Mouse (Mus musculus) testis, postnatal 14 days (tissue): ENCODE results near the gene Etv1.
A peak's percentile ranks its signal among the peaks of the same experiment; 100 is the strongest.

Experiments used
- DNase-seq: peaks from one replicate; pipeline ENCODE4 v3.0.0; 2021; ENCODE audit warnings: low spot score

Etv1 gene

DNA sequence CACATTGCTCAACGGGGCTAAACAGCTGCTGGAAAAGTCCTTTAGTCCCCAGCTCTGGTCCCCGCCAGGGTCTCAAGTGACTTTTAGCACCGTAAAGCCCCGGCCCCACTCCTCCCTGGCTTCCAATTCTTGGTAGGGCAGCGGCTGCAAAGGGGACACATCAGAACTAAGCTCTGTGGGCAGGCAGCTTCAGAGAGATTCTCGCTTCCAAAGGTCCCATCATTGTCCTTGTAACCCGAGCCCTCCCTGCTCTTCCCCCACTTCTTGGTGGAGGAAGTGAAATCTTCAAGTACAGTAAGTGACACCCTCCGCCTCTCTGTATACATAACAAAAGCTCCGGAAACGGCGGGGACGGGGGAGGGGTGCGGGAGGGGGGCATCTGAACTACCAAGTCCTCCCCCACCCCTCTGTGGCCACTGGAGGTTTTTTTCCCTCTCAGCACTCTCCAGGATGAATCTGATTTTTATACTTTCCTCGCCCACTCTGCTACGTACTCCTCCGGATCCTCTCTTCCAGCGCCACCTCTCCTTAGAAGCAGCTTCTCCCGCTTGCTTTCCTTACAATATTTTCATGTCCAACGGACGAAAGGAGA, at the start of gene Etv1:
Etv1 (plus strand) TSS at position 195 of the 592 bp plus-strand sequence.
- DNase-seq: peak; percentile 27

DNA sequence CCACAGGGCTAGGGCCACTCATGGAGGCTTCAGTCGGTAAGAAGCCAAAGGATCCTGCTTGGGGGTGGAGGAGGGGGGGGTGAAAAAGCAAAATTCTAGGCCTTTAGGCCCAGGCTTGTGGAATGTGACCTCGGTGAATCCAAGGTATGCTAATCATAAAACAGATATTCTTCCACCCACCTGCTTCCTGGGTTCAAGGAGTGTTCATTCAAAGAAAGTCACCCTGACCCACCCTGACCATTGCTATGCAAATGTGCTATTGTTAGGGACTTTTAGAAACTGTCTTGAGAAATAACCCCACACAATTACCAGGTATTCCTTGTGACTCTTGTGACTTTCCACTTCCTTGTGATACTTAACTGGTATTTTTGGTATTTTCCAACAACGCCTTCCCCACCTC, 49.5 kb upstream of the Etv1 start:
- DNase-seq: no peak

- DNase-seq: no peak
Measured at GRCm38 (mm10) chr12:38730791-38731190, 48.4 kb upstream of the Etv1 start.

- DNase-seq: no peak
Measured at GRCm38 (mm10) chr12:38759322-38759721, 19.9 kb upstream of the Etv1 start.

- no peak for DNase-seq
Measured at GRCm38 (mm10) chr12:38777316-38777715, 1.9 kb upstream of the Etv1 start.

GRCm38 (mm10) chr12:38777957-38778298, 1.3 kb upstream of the Etv1 start:
- no peak for DNase-seq

- peak; percentile 90 for DNase-seq
Measured at GRCm38 (mm10) chr12:38778299-38779075, 693 bp upstream of the Etv1 start.

DNA sequence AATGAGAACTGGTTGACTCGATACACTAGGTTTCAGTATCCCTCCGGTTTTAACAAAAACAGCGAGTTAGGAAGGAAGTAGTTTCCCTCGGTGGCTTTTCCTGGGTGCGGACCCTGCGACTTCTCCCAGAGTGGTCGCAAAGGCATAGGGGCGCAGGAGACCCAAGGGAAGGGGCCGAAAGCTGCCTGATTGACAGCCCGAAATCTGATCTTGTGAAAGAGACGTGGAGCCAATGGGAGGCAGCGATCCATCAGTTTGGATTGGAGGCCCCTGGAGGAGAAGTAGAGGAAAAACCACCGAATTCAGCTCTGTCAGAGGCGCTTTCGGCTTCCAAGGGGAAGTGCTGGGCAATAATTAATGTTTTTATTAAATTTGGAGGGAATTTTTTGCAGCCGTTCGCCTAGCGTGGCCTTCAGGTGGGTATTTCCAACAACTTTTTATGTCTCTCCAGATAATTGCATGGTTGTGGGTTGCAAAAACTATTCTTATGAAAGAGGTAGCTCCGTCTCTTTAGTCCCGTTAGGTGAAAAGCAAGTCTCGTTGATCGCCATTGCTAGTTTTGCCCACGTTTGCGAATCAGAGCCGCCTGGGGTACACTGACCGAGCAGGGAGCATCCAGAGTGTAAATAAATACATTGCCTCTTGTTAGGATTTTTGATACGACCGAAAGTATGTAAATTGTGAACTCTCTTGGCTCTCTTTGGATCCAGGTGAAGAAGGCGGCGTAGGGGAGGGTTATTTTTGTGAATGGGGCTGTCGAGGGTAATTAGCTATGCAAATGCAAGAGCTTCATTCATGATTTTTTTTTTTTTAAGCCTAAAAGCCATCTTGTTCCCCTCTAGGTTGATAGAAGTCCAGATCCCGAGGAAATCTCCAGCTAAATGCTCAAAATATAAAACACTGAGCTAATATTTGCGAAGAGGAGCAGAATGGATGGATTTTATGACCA, 1.1 kb downstream of the Etv1 start:
- peak; percentile 38 for DNase-seq

GRCm38 (mm10) chr12:38780955-38781304, 1.8 kb downstream of the Etv1 start:
- no peak for DNase-seq

- DNase-seq: no peak
Measured at GRCm38 (mm10) chr12:38781686-38782085, 2.5 kb downstream of the Etv1 start.

DNA sequence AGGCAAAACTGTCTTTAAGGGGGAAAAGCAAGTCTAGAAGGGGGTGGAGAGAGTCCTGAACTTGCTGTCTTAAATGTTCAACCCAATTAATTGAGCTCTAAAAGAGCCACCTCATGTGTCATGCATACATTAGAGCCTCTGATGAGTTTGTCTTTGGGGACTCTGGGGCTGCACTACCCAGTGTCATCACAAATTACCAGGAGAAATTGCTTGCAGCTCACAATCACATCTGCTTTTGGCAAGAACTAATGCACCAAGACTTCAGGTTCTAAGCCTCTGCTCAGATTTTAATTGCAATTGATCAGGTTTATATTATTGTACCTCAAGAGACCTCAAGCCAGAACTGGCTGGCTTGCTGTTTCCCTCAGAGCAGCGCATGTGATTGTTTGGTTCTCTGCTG, 4.1 kb downstream of the Etv1 start:
- no peak for DNase-seq

GRCm38 (mm10) chr12:38784221-38784620, 5.0 kb downstream of the Etv1 start:
- no peak for DNase-seq

GRCm38 (mm10) chr12:38786571-38786970, 7.4 kb downstream of the Etv1 start:
- no peak for DNase-seq

- no peak for DNase-seq
Measured at GRCm38 (mm10) chr12:38787704-38788103, 8.5 kb downstream of the Etv1 start.

GRCm38 (mm10) chr12:38788621-38789020, 9.4 kb downstream of the Etv1 start:
- DNase-seq: peak; percentile 8

GRCm38 (mm10) chr12:38789789-38790355, 10.7 kb downstream of the Etv1 start:
- DNase-seq: no peak

- no peak for DNase-seq
Measured at GRCm38 (mm10) chr12:38793076-38793475, 13.9 kb downstream of the Etv1 start.

DNA sequence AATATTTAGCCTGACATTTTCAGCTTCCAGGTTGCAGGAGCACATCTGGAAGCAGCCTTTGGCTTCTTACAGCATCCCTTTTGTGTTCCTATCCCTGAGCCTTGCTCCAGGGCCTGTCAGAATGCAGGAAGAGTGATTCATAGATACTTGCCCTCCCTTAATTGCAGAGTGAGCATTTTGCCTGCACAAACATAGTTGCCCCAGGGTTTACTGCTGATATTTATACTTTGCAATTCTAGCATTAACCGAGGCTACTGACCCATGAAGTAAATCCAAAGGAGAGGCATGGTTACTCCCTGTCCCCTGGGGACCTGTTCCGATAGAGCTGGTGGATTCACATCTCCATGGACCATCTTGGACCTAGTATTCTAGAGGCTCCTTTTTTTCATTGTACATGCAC, 14.5 kb downstream of the Etv1 start:
- DNase-seq: no peak

- DNase-seq: no peak
Measured at GRCm38 (mm10) chr12:38807031-38807430, 27.9 kb downstream of the Etv1 start.

DNA sequence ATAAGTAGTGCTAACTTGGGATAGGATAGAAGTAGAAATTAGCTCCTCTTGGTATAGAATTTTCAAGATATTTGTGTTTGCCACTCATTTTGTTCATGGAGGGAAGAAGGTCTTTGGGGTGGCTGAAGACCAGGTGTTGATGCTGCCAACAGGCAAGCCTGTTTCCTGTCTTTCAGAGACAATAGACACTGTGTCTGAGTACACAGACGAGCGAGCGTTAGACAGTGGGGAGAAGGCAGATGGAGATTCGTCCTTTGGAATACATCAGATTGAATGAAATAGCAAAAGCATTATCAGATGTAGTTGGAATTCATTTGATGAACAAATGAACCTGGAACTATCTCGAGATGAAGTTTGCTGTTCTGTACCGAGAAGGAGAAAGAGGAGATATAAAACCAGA, 33.2 kb downstream of the Etv1 start:
- no peak for DNase-seq

- no peak for DNase-seq
Measured at GRCm38 (mm10) chr12:38814010-38814786, 35.0 kb downstream of the Etv1 start.

DNA sequence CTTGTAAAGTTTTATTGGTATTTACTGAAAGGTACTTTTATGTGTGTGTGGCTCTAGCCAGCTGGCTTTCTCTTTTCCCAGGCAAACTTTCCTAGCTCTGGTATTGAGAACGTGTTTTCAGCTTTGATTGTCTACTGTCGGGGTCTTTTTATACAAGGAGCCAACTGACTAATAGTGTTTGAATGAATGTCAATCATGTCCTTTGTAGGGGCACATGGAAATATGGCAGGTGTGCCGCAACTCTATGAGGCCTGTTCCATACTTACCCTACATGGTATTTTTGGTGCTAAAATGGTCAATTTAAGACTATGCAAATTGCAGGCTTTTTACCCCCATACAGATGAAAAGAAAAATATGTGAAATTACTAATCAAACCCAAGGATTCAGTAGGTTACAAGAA, 37.1 kb downstream of the Etv1 start:
- DNase-seq: no peak
